Mouse (Mus musculus) mouse embryonic stem cell (cell line): ENCODE results near the gene Mosmo.

ENCODE experiments used
- in situ Hi-C, 2 experiments: fragments of 300-500 bp; cut with MboI; formaldehyde crosslinking; loops; 1 replicate in 1 of 2; 3 replicates in 1 of 2; pipeline ENCODE4 v1.14.3; 2019 to 2020; ENCODE audit warnings: low sequenced_read_pairs in 2 of 2, low pct_unique_long_range_greater_than_20kb in 1 of 2, mixed read lengths in 1 of 2; ENCODE audit not compliant: unreplicated experiment in 1 of 2

The Mosmo gene

GRCm38 (mm10) chr7:120677001-120677643 is at the start of gene Mosmo:
TSS of gene Mosmo (plus strand) at chr7:120677618.
- in situ Hi-C loops = loop anchor here (10.0 kb wide), 2 partner anchors 238 to 248 kb away; partner anchors contain the start of gene Polr3e (in 1 of the 2)

DNA sequence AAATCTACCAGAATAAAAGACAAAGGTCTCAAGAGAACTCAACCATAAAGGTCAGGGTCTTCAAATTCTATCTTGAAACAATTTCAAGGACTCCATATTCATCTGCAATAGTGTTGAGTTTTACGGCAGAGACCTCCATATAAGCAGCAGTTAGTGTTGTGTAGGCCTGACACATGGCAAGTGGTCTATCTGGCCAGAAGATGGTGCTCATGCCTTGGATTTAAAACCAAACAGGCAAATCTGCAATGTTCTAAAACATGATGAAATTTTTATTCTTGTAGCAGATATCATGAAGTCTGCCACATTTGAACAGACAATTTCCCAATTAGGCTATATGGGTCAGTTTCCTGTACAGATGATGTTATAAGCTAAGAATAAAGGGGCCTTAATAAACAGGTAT is 44.9 kb upstream of the Mosmo start:
- in situ Hi-C loops = loop anchor here in 1 of 2 experiments (25.0 kb wide), 1 partner anchor 520 kb away; the partner anchor contains the start of gene Tmem159

- in situ Hi-C loops = loop anchor here in 1 of 2 experiments (25.0 kb wide), 1 partner anchor 522 kb away; the partner anchor contains the start of gene Tmem159
These were observed 43.1 kb upstream of the Mosmo start for GRCm38 (mm10) chr7:120634301-120634700.

GRCm38 (mm10) chr7:120634711-120635361 is 42.6 kb upstream of the Mosmo start, which contains the start of gene Uqcrc2:
TSS of gene Uqcrc2 (plus strand) at chr7:120635176.
- in situ Hi-C loops = loop anchor here in 1 of 2 experiments (25.0 kb wide), 1 partner anchor 523 kb away; the partner anchor contains the start of gene Tmem159

GRCm38 (mm10) chr7:120635362-120635781 is 42.0 kb upstream of the Mosmo start:
- in situ Hi-C loops = loop anchor here in 1 of 2 experiments (25.0 kb wide), 1 partner anchor 523 kb away; the partner anchor contains the start of gene Tmem159

DNA sequence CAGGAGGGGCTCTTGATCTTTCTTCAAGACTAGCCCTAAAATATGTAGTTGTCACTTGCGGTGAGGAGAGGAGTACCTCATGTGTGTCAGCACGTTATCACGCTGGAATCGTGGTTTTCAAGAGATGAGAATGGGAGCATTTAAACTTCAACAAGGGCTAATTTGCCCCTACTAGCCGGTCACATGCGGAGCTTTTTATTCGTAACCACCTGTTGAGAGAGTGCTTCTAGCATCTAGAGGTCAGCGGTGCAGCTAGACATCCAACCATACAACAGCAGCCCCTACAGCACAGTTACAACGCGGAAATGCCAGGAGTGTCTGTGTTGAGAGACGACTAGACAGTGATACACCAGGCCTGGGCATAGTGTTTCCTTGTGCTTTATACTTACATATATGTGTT is 41.6 kb upstream of the Mosmo start:
- in situ Hi-C loops = loop anchor here in 1 of 2 experiments (25.0 kb wide), 1 partner anchor 524 kb away; the partner anchor contains the start of gene Tmem159

GRCm38 (mm10) chr7:120643217-120643616 is 34.2 kb upstream of the Mosmo start:
- in situ Hi-C loops = loop anchor here in 1 of 2 experiments (25.0 kb wide), 1 partner anchor 531 kb away; the partner anchor contains the start of gene Tmem159

GRCm38 (mm10) chr7:120647849-120648248 is 29.6 kb upstream of the Mosmo start:
- in situ Hi-C loops = loop anchor here in 1 of 2 experiments (25.0 kb wide), 1 partner anchor 536 kb away; the partner anchor contains the start of gene Tmem159

DNA sequence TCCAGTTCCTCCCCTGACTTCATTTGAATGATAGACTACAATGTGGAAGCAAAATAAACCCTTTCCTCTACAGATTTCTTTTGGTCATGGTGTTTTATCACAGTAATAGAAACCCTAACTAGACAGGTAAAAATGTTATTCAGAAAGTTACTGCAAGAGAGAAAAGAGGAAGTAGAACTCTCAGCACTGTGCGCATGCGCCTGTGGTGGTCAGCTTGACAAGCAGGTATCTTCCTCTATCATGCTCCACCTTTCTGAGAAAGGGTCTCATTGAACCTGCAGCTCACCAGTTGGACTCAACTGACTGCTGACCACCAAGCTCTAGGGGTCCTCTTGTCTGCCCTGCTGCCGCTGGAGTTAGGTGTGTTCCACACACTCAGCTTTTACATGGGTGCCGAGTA is 15.3 kb upstream of the Mosmo start:
- in situ Hi-C loops = no loop called here

GRCm38 (mm10) chr7:120670153-120670875 is 7.1 kb upstream of the Mosmo start, which contains the start of gene Pdzd9:
TSS of gene Pdzd9 (minus strand) at chr7:120670343.
- in situ Hi-C loops = loop anchor here (5.0 to 10.0 kb wide), 4 partner anchors 67 to 254 kb away; partner anchors contain the start of genes Vwa3a (in 2 of the 2) and Polr3e (in 1 of the 2)

- in situ Hi-C loops = loop anchor here (5.0 to 10.0 kb wide), 4 partner anchors 66 to 254 kb away; partner anchors contain the start of genes Vwa3a (in 2 of the 2) and Polr3e (in 1 of the 2)
These were observed 6.1 kb upstream of the Mosmo start for GRCm38 (mm10) chr7:120671271-120671670.

DNA sequence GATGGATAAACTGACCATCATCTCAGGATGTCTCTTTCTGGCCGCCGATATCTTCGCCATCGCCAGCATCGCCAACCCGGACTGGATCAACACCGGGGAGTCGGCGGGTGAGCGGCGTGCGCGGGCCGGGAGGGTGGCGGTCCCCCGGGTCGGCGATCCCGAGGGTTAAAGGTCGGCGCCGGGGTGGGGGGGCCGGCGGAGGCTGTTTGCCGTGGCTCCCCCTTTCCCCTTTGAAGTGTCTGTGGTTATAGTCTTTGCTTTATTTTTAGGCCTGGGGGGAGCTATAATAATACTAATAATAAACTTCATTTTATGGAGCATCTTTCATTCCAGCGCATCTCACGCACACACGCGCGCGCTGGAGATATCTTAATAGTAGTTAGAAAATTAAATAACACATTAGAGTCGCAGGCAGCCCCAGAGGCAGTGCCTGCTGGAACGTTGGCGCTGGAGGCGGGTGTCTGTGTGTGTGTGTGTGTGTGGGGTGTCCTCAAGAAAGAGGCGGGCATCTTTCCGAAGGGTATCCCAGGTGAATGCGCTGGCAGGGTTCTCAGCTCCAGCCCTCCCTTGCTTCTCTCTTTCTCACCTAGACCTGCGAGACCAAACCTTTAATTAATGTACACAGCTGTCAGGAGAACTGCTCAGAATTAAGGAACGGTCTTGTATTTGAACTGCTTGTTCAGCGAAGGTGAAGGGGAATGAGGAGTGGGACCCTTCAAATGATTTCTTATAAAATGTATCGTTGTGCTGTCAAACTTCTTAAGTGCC is 530 bp downstream of the Mosmo start:
- in situ Hi-C loops = loop anchor here (10.0 kb wide), 2 partner anchors 237 to 247 kb away; partner anchors contain the start of gene Polr3e (in 1 of the 2)

DNA sequence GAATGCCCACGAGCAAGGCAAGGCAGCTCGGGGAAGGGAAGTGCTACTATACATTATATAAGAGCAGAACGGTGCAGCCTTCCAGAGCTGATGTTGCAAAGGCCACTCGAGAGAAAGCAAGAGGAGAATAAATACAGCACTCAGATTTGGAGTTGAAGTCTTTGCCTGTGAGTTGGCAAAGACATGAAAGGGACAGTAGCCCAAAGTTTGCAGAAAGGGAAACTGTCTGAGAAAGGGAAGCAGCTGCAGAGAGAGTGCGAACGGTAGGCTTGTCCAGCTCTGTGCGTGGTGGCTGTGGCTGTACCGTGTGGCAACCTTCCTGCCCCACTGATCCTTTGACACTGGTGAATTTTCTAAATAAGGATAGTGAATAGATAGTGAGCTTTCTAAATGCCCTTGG is 1.6 kb downstream of the Mosmo start:
- in situ Hi-C loops = loop anchor here (10.0 kb wide), 2 partner anchors 236 to 246 kb away; partner anchors contain the start of gene Polr3e (in 1 of the 2)

DNA sequence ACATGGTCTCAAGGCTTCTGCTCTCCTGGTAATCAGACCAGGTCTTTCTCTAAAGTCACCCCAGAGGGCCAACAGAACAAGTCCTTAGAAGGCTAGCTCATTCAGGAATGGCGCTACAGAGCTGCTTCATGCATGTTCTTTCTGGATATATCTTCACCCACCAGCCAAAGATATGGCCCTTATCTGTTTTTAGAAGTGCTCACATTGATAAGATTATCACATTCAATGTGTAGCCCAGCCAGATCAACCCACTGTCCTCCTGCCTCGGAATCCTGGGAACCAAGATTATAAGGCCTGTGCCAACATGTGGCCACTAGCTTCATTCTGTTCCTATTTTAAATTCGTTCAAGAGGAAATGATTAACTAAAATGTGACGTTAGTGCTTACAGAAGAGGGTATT is 4.6 kb downstream of the Mosmo start:
- in situ Hi-C loops = no loop called here

GRCm38 (mm10) chr7:120684731-120685161 is 7.3 kb downstream of the Mosmo start:
- in situ Hi-C loops = no loop called here

GRCm38 (mm10) chr7:120685227-120685626 is 7.8 kb downstream of the Mosmo start:
- in situ Hi-C loops = no loop called here

GRCm38 (mm10) chr7:120690634-120691033 is 13.2 kb downstream of the Mosmo start:
- in situ Hi-C loops = no loop called here
